Mouse (Mus musculus) kidney, embryonic 15.5 days (tissue): ENCODE measurements at regions not wholly inside any gene's neighbourhood (a gene's known extent, or its start where the extent isn't known, plus 50 kb on each side); places are given as distances from the start of the nearest gene placed in this dataset.

Source experiments
- ATAC-seq: fragments of 200-750 bp; cut with Nextera tagmentation; replicated peaks from 2 replicates; pipeline ENCODE4 v1.8.0; 2017; ENCODE audit warnings: moderate TSS enrichment; ENCODE audit not compliant: low FRiP score
- H3K27ac ChIP-seq: fragments of 300-500 bp; sonication (generic); 2 replicates; pipeline ENCODE4 v1.5.1; 2015; ENCODE audit warnings: mild to moderate bottlenecking, inconsistent platforms
- H3K27me3 ChIP-seq: fragments of 300-500 bp; sonication (generic); 2 replicates; pipeline ENCODE4 v1.6.1; 2015; ENCODE audit warnings: inconsistent platforms
- H3K36me3 ChIP-seq: fragments of 300-500 bp; sonication (generic); 2 replicates; pipeline ENCODE4 v1.6.1; 2015; ENCODE audit warnings: inconsistent platforms
- H3K4me1 ChIP-seq: fragments of 300-500 bp; sonication (generic); 2 replicates; pipeline ENCODE4 v1.6.1; 2015; ENCODE audit warnings: inconsistent platforms
- H3K4me2 ChIP-seq: fragments of 300-500 bp; sonication (generic); 2 replicates; pipeline ENCODE4 v1.6.1; 2015; ENCODE audit warnings: moderate library complexity, mild to moderate bottlenecking, inconsistent platforms
- H3K4me3 ChIP-seq: fragments of 300-500 bp; sonication (generic); replicated peaks from 2 replicates; pipeline ENCODE4 v1.5.1; 2015; ENCODE audit warnings: mild to moderate bottlenecking, inconsistent platforms
- H3K9ac ChIP-seq: fragments of 300-500 bp; sonication (generic); 2 replicates; pipeline ENCODE4 v1.6.1; 2015; ENCODE audit warnings: mild to moderate bottlenecking, inconsistent platforms
- H3K9me3 ChIP-seq: fragments of 300-500 bp; sonication (generic); replicated peaks from 2 replicates; pipeline ENCODE4 v1.6.1; 2016; ENCODE audit warnings: inconsistent platforms
- WGBS: fragments of 180-500 bp; shearing (Covaris S2); methylation state at CpG from one replicate; pipeline ENCODE4 v1.1.7; 2015; ENCODE audit warnings: mixed read lengths; 5-methylcytosine and 5-hydroxymethylcytosine counted together

DNA sequence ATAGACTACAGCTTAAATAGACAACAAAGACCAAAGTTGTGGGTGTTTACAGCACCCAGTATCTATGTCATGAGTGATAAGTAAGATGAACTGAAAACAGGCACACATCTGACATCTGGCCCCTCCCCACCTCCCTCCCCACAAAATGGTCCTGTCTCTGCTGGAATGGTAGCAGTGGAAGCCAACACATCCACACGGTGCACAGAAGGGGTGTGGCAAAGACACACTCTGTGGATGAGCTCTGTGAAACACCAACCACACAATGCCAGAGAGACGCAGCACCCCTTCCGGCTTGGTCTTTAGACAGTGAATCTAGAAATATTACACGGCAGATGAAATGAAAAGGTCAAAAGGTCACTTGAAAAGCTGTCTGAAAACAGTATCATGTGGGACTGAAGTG, 85.6 kb downstream of the Fgf18 start:
- Histone ChIP-seq H3K27ac (no peak overlapping the region), H3K4me2 (no peak overlapping the region), H3K9ac (no peak overlapping the region), H3K27me3 (no peaks in the 10 kb centered on the region; the same call in 1 of the 2 replicates), H3K4me1 (0 out of 2 replicates have a peak, but pooled peaks cover 4% of the 10 kb centered on the region), H3K36me3 (no peaks in the 10 kb centered on the region), H3K4me3 (no peak overlapping the region), H3K9me3 (no peaks in the 10 kb centered on the region)
- no peak for ATAC-seq
- 81% methylated on average over 4 of the region's 4 CpGs for WGBS

GRCm38 (mm10) chr11:33060352-33060751, 86.8 kb downstream of the Fgf18 start:
- Histone ChIP-seq H3K27me3 (no peaks in the 10 kb centered on the region; the same call in 1 of the 2 replicates), H3K27ac (no peak overlapping the region), H3K4me2 (no peak overlapping the region), H3K36me3 (no peaks in the 10 kb centered on the region), H3K9ac (no peak overlapping the region), H3K9me3 (no peaks in the 10 kb centered on the region), H3K4me1 (0 out of 2 replicates have a peak, but pooled peaks cover 4% of the 10 kb centered on the region), H3K4me3 (no peak overlapping the region)
- peak; percentile 66; the same call in 1 of the 2 replicates for ATAC-seq
- 69% methylated on average over 3 of the region's 3 CpGs for WGBS

- Histone ChIP-seq H3K27me3 (peaks cover 12% of the 10 kb centered on the region; the same call in 1 of the 2 replicates), H3K9me3 (no peaks in the 10 kb centered on the region), H3K9ac (no peak overlapping the region), H3K4me2 (peak overlapping the region; percentile 36), H3K4me3 (no peak overlapping the region), H3K27ac (peak overlapping the region; percentile 72), H3K36me3 (no peaks in the 10 kb centered on the region), H3K4me1 (peaks cover 29% of the 10 kb centered on the region)
- peak; percentile 80 for ATAC-seq
- WGBS = 34% methylated on average over 12 of the region's 12 CpGs
These were observed 97.0 kb downstream of the Fgf18 start for GRCm38 (mm10) chr11:33050216-33050615.

DNA sequence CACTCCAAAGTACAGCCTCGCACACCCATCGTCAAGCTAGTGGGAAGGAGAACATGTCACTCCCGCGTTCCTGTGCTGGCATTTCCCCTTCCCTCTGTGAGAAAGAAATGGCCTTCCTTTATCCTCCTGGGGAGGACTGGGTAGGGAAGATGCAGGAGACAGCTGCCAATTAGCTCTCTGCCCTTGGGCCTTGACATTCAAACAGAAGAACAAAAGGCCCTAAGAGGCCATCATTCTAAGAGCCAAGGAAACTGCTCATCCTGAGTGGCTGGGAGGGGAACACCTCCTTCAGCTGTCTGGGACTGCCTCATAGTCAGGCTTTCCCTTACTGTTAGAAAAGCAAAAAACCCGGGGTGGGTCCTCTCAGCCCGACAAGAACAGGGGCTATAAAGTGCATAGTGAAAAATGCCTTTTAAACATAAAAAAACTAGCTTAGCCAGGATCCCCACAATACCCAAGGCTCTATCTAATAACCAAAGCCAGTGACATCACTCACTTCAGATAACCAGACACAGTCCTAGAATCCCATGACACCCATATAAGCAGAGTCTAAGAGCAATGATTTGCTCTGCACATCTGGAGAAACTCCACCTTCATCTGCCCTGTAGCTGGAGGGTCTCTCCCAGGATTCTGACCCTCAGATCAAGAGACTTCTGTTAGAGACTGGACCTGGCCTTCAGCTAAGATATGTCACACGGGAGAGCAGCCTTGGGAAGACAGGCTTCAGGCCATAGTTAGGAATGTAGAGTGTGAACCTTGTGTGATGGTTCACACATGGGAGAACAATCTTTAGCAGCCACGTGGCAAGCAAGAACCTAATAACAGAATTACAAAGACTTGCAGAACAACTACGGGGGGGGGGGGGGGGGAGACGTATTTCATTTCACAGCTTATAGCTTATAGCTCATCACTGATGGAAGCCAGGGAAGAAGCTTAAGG, 107.1 kb downstream of the Fgf18 start:
- Histone ChIP-seq H3K4me3 (no peak overlapping the region), H3K36me3 (no peaks in the 10 kb centered on the region), H3K9me3 (no peaks in the 10 kb centered on the region), H3K4me2 (no peak overlapping the region), H3K9ac (no peak overlapping the region), H3K27ac (no peak overlapping the region), H3K27me3 (no peaks in the 10 kb centered on the region), H3K4me1 (no peaks in the 10 kb centered on the region)
- WGBS = 72% methylated on average over 10 of the region's 10 CpGs
- ATAC-seq = no peak

DNA sequence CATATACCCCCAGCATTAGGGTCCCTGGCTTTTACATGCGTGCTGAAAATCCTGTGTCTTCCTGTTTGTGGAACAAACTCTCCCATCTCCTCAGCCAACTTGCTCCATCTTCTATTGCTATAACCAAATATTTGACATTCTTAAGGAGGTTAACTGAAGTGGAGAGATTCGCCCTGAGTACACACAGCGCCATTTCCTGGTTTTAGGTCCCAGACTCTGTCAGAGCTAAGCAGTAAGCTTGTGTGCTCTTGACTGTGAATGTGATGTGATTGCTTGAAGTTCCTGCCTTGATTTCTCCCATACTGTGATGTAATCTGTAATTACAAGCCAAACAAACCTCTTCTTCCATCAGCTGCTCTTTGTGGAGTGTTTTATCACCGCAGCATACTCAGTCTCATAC, 110.8 kb downstream of the Fgf18 start:
- ATAC-seq = no peak
- H3K27ac ChIP-seq = no peak overlapping the region
- H3K27me3 ChIP-seq = no peaks in the 10 kb centered on the region
- no peaks in the 10 kb centered on the region for H3K9me3 ChIP-seq
- H3K36me3 ChIP-seq = no peaks in the 10 kb centered on the region
- no peak overlapping the region for H3K4me3 ChIP-seq
- WGBS = 83% methylated on average over 4 of the region's 4 CpGs
- no peak overlapping the region for H3K9ac ChIP-seq
- no peak overlapping the region for H3K4me2 ChIP-seq
- H3K4me1 ChIP-seq = no peaks in the 10 kb centered on the region

- H3K9me3 ChIP-seq = no peaks in the 10 kb centered on the region
- H3K4me2 ChIP-seq = no peak overlapping the region
- H3K9ac ChIP-seq = no peak overlapping the region
- no peaks in the 10 kb centered on the region for H3K4me1 ChIP-seq
- no peak overlapping the region for H3K27ac ChIP-seq
- no peaks in the 10 kb centered on the region for H3K27me3 ChIP-seq
- 0 out of 2 replicates have a peak, but pooled peaks have one; percentile 25 for ATAC-seq
- H3K36me3 ChIP-seq = no peaks in the 10 kb centered on the region
- no peak overlapping the region for H3K4me3 ChIP-seq
These were observed 118.3 kb downstream of the Fgf18 start for GRCm38 (mm10) chr11:33028920-33029319.

- H3K36me3 ChIP-seq = no peaks in the 10 kb centered on the region
- no peaks in the 10 kb centered on the region for H3K27me3 ChIP-seq
- no peaks in the 10 kb centered on the region for H3K4me1 ChIP-seq
- H3K4me3 ChIP-seq = no peak overlapping the region
- no peak overlapping the region for H3K9ac ChIP-seq
- H3K9me3 ChIP-seq = no peaks in the 10 kb centered on the region
- ATAC-seq = no peak
- 92% methylated on average over 6 of the region's 6 CpGs for WGBS
- H3K4me2 ChIP-seq = no peak overlapping the region
- no peak overlapping the region for H3K27ac ChIP-seq
These were observed 120.1 kb downstream of the Fgf18 start for GRCm38 (mm10) chr11:33027121-33027520.

DNA sequence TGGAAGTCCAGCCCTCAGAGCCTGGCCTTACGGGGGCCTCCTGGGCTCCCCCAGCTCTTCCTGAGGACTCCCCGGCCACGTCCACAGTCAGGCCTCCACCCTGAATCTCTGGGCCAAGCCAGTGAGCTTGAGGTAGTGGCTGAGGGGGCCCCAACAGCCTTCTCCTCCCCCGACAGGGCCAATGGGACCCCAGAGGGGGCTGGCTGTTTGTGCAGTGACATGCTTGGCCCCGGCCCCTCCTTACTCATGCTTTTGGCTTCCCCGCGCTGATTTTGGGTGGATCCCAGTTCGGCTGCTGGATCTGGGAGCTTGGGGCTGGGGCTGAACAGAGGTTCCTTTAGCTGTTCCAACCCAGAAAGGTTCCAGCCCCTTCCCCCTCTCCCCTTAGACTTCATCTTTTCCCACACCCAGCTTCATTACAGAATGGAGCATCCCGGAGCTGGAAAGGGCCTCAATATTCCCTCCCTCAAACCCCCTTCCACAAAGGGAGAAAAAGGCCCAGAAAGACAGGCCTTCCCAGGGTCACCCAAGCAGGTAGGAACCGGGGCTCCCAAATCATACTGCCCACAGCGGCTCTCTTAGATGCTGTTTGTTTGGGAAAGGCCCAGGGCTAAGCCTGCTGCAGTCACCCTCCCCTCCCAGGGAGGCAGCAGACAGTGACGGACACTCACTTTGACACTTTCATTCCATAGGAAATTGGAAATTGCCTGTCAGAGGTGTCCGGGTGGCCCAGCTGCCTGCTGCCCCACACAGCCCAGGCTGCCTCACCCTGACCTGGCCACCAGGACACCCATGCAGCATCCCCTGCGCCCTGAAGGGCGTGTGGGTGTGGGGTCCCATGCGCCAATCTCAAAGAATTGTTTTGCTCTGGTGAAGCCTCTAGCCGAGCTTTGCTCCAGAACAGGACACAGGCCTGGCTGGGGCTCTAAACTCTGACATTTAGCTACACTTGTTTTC, 133.7 kb downstream of the Fgf18 start:
- Histone ChIP-seq H3K36me3 (no peaks in the 10 kb centered on the region), H3K27ac (no peak overlapping the region), H3K4me3 (no peak overlapping the region), H3K27me3 (no peaks in the 10 kb centered on the region), H3K4me1 (peaks cover 14% of the 10 kb centered on the region), H3K4me2 (no peak overlapping the region), H3K9ac (no peak overlapping the region), H3K9me3 (no peaks in the 10 kb centered on the region)
- peak; percentile 33; the same call in 1 of the 2 replicates for ATAC-seq
- WGBS = 66% methylated on average over 17 of the region's 17 CpGs

DNA sequence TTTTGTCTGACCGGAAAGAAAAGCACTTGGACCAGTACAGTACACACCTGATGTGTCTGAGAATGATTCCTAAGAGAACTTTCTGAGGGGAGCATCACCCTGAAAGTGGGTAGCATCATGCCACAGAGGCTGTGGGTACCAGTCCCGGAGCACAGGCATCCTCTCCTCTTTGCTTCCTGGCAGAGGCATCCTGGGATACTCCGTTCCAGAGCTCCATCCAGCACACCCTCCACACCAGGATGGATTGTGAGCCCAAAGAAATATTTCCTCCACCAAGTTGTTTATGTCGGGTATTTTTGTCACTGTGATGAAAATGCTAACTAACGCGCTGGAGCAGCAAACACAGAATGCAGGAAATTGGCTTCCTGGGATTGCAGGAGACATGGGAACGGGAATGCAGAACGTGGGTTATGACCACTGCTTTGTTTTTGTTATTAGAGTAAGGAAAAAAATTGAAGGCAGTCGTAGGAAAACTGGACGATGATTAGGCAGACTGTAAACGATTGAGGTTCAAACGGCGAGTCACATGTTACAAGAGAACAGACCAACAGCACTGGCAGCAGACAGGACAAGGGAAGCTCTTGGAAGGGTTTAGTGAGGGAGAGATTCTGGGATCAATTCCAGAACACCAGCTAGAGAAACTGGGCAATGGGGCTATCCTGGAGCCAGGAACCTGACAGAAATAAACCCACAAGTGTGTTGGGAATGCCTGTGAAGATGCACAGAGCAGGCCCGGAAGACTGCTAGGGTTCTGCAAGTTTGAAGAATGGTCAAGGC, 134.6 kb downstream of the Fgf18 start:
- H3K9me3 ChIP-seq = no peaks in the 10 kb centered on the region
- no peaks in the 10 kb centered on the region for H3K36me3 ChIP-seq
- no peak overlapping the region for H3K4me2 ChIP-seq
- H3K4me3 ChIP-seq = no peak overlapping the region
- no peaks in the 10 kb centered on the region for H3K27me3 ChIP-seq
- 69% methylated on average over 14 of the region's 14 CpGs for WGBS
- H3K4me1 ChIP-seq = peaks cover 18% of the 10 kb centered on the region
- H3K27ac ChIP-seq = no peak overlapping the region
- H3K9ac ChIP-seq = no peak overlapping the region
- no peak for ATAC-seq

GRCm38 (mm10) chr11:33008611-33009010, 138.6 kb downstream of the Fgf18 start:
- no peak for ATAC-seq
- H3K9ac ChIP-seq = no peak overlapping the region

GRCm38 (mm10) chr11:33007826-33008530, 139.2 kb downstream of the Fgf18 start:
- Histone ChIP-seq H3K4me2 (no peak overlapping the region), H3K27me3 (no peaks in the 10 kb centered on the region), H3K9ac (no peak overlapping the region), H3K4me3 (no peak overlapping the region), H3K9me3 (no peaks in the 10 kb centered on the region), H3K27ac (no peak overlapping the region), H3K4me1 (peaks cover 9% of the 10 kb centered on the region), H3K36me3 (no peaks in the 10 kb centered on the region)
- WGBS = 65% methylated on average over 11 of the region's 11 CpGs
- ATAC-seq = 0 out of 2 replicates have a peak, but pooled peaks have one; percentile 22

More at GRCm38 (mm10) chr11:33008611-33009010, 138.6 kb downstream of the Fgf18 start:
- H3K4me3 ChIP-seq = no peak overlapping the region
- no peak overlapping the region for H3K4me2 ChIP-seq
- no peak overlapping the region for H3K27ac ChIP-seq
- H3K9me3 ChIP-seq = no peaks in the 10 kb centered on the region
- no peaks in the 10 kb centered on the region for H3K36me3 ChIP-seq
- peaks cover 16% of the 10 kb centered on the region for H3K4me1 ChIP-seq
- no peaks in the 10 kb centered on the region for H3K27me3 ChIP-seq
